Mouse (Mus musculus) heart, adult 2 months (tissue): ENCODE results near the gene Gm28051. TPM values are rescaled to one million over a fixed set of nuclear protein-coding genes. Genes with fewer than 3 reads are reported as not detected.

Experiments
- DNase-seq, 2 experiments: peaks; one replicate each; pipeline ENCODE4 v3.0.0; 2021
- H3K27ac ChIP-seq: fragments of 200-600 bp; 2 replicates; pipeline ENCODE4 v1.8.1; 2022
- H3K27me3 ChIP-seq: fragments of 200-500 bp; 2 replicates; pipeline ENCODE4 v1.6.1; 2012; ENCODE audit warnings: mild to moderate bottlenecking, low read length, inconsistent platforms, mixed read lengths; ENCODE audit not compliant: control insufficient read depth, insufficient read depth
- H3K36me3 ChIP-seq: fragments of 200-500 bp; 2 replicates; pipeline ENCODE4 v1.6.1; 2012; ENCODE audit warnings: low read length, inconsistent platforms; ENCODE audit not compliant: control insufficient read depth, insufficient read depth
- H3K4me1 ChIP-seq: fragments of 200-500 bp; 2 replicates; pipeline ENCODE4 v1.6.1; 2011; ENCODE audit warnings: low read length; ENCODE audit not compliant: control insufficient read depth, insufficient read depth
- H3K4me3 ChIP-seq: fragments of 200-600 bp; 2 replicates; pipeline ENCODE4 v1.8.1; 2022
- H3K79me2 ChIP-seq: fragments of 200-500 bp; replicated peaks from 2 replicates; pipeline ENCODE4 v1.6.1; 2012; ENCODE audit warnings: mild to moderate bottlenecking, inconsistent platforms, low read length, moderate library complexity, mixed read lengths; ENCODE audit not compliant: control insufficient read depth, insufficient read depth
- H3K9ac ChIP-seq: fragments of 200-500 bp; 2 replicates; pipeline ENCODE4 v1.6.1; 2012; ENCODE audit warnings: low read depth, mild to moderate bottlenecking, control low read depth, inconsistent platforms, low read length, mixed read lengths
- CTCF ChIP-seq: fragments of 200-600 bp; IDR thresholded peaks from 2 replicates; pipeline ENCODE4 v1.8.1; 2022; ENCODE audit warnings: antibody characterized with exemption, mild to moderate bottlenecking, moderate library complexity
- EP300 ChIP-seq: fragments of 200-500 bp; IDR thresholded peaks from 2 replicates; pipeline ENCODE4 v1.6.1; 2011; ENCODE audit warnings: low read depth, low read length, control low read depth; ENCODE audit not compliant: insufficient read depth
- POLR2A ChIP-seq: fragments of 200-500 bp; IDR thresholded peaks from 2 replicates; pipeline ENCODE4 v1.6.1; 2011; ENCODE audit warnings: mild to moderate bottlenecking, low read depth, low read length, control low read depth; ENCODE audit not compliant: insufficient read depth
- WGBS: fragments of 180-500 bp; shearing (Covaris S2); methylation state at CpG from one replicate; pipeline ENCODE4 v1.1.7; 2018; 5-methylcytosine and 5-hydroxymethylcytosine counted together
- intact Hi-C: fragments of 180-260 bp; cut with DNase I; formaldehyde crosslinking; loops from one replicate; pipeline ENCODE4 v1.15.1; 2025
- polyA plus RNA-seq: library from polyadenylated mRNA; depleted of rRNA; stranded (reverse); fragments of >200 nt; gene quantifications from 2 replicates; pipeline ENCODE4 v1.2.3, GENCODE M21; 2012
- total RNA-seq, 2 experiments: library from RNA; stranded (reverse); gene quantifications; 2 replicates each; pipeline ENCODE4 v1.2.3; 2021

Gene Gm28051
- total and polyA plus RNA-seq, 3 experiments = not detected

DNA sequence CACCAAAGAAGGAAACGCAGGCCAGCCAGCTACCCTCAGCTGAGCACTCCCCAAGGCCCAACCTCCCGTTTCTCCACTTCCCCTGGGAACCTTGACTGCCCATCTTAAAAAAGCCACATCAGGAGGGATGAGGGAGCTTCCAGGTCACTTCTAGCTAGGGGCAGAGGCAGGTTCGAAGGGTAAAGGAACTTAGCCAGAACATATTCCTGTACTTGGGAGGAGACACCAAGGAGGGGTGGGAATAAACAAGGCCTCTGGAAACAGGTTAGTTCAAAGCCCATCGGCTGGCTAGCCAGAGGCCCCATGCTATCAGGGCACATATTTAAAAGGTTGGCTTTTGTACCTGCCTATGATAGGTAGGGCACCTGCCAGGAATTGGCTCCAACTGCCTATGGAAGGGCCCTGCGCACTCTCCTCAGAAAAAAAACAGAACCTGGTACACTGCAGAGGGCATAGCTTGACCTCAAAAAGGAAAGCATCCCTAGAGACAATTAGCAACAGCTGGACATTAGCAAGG is 55.8 kb downstream of the Gm28051 start:
- Histone ChIP-seq H3K36me3 (no peaks in the 10 kb centered on the region), H3K9ac (no peak overlapping the region), H3K27ac (no peak overlapping the region), H3K79me2 (no peaks in the 10 kb centered on the region), H3K4me3 (no peak overlapping the region), H3K27me3 (no peaks in the 10 kb centered on the region), H3K4me1 (peaks cover 6% of the 10 kb centered on the region; the same call in 1 of the 2 replicates)
- intact Hi-C loops = loop anchor here (5.0 to 10.0 kb wide), 3 partner anchors 104 to 363 kb away; partner anchors contain the start of gene Btbd7
- 78% methylated on average over 5 of the region's 5 CpGs for WGBS
- TF ChIP-seq POLR2A (no peak), EP300 (no peak), CTCF (no peak)
- DNase-seq = no peak

DNA sequence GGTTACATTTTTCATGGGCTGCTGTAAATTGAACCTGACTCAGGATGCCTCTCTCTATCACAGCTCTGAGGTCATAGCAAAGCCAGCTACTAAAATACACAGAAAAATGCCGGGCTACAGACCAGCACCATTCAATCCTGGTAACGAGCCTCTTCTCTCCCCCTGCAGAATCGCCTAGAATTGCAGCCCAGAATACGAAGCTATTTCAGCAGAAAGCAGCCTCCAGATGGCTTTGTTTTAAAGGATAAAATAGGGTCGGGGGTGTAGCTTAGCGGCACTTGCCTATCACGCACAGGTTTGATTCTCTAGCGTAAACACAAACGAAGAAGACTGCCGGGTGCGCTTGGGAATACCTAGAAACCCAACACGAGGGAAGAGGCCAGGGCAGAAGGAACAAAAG is 57.1 kb downstream of the Gm28051 start:
- Histone ChIP-seq H3K4me3 (no peak overlapping the region), H3K36me3 (no peaks in the 10 kb centered on the region), H3K27me3 (no peaks in the 10 kb centered on the region), H3K79me2 (no peaks in the 10 kb centered on the region), H3K27ac (no peak overlapping the region), H3K9ac (no peak overlapping the region), H3K4me1 (peaks cover 5% of the 10 kb centered on the region; the same call in 1 of the 2 replicates)
- 79% methylated on average over 12 of the region's 12 CpGs for WGBS
- intact Hi-C loops = loop anchor here (5.0 to 10.0 kb wide), 3 partner anchors 103 to 364 kb away; partner anchors contain the start of gene Btbd7
- DNase-seq = no peak
- TF ChIP-seq EP300 = no peak
- no peak for TF ChIP-seq CTCF
- TF ChIP-seq POLR2A = no peak

DNA sequence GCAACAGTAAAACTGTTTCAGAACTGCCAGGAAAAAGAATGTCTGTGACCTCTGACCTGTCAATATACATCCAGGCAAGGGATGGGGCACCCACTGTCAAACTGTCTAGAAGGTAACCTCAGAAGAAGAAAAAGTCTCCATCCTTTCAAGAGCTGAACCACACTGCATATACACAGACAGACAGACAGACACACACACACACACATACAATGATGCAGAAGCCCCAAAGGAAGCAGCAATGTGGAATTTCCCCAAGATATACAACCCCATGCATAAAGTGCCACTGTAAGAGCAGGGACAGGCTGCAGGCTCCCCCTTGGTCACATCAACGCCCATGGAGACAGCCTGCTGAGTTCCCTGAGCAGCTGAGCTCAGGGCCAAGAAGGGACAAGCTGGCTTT is 58.4 kb downstream of the Gm28051 start:
- Histone ChIP-seq H3K4me1 (peaks cover 4% of the 10 kb centered on the region; the same call in 1 of the 2 replicates), H3K9ac (no peak overlapping the region), H3K36me3 (no peaks in the 10 kb centered on the region), H3K27ac (no peak overlapping the region), H3K4me3 (no peak overlapping the region), H3K27me3 (no peaks in the 10 kb centered on the region), H3K79me2 (no peaks in the 10 kb centered on the region)
- intact Hi-C loops = no loop called here
- 68% methylated on average over 1 of the region's 1 CpGs for WGBS
- no peak for DNase-seq
- TF ChIP-seq EP300 (no peak), CTCF (no peak), POLR2A (no peak)

DNA sequence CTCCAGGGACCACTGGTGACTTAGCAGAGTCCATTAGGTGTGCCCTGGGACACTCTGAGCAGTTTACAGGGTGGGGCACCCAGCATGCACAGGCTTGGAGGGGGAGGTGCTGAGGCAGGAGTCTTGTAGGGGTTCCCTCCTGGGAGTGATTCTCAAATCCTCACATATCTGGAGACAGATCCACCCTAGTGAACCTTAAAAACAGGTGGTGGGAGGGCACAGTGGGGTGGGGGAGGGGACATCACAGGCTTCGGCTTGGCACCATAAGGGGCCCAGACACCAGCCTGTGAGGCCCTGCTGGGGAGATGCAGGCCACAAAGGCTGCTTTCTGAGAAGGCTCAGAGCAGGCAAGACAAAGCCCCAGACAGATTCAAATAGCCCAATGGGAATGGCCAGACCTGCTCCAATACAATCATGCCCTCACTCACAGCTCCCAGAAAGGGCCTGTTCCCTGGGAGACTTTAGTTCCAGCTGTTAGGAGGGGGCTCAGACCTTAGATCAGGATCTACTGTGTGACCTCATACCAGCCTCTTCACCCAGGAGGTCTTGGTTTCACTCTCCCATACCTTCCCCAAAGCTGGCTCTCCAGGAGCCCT is 59.4 kb downstream of the Gm28051 start:
- H3K4me1 ChIP-seq = peaks cover 1% of the 10 kb centered on the region; the same call in 1 of the 2 replicates
- H3K9ac ChIP-seq = no peak overlapping the region
- H3K4me3 ChIP-seq = no peak overlapping the region
- TF ChIP-seq CTCF = no peak
- no peak for TF ChIP-seq EP300
- TF ChIP-seq POLR2A = no peak
- WGBS = 72% methylated on average over 1 of the region's 1 CpGs
- no peak for DNase-seq
- no peaks in the 10 kb centered on the region for H3K27me3 ChIP-seq
- H3K79me2 ChIP-seq = no peaks in the 10 kb centered on the region
- H3K27ac ChIP-seq = no peak overlapping the region
- H3K36me3 ChIP-seq = no peaks in the 10 kb centered on the region
- intact Hi-C loops = no loop called here

DNA sequence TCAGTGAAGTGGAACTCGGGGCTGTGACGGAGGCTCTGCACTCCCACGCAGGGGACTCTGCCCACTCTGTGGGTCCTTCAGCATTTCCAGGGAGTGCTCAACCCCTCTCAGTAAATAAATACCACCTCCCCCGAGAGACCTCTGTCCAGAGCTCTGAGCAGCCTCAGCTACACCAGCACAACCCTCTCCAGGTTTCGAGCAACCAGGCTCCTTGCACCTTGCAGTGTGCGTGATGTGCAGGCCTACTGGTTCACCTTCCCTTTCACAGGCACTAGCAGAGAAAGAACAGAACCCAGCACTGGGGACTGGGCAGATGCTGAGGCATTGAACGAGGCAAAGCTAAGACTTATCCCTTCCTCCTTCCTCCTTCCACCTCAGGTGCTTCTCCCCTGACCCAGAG is 60.2 kb downstream of the Gm28051 start:
- no peak overlapping the region for H3K4me3 ChIP-seq
- no peaks in the 10 kb centered on the region for H3K79me2 ChIP-seq
- H3K36me3 ChIP-seq = no peaks in the 10 kb centered on the region
- intact Hi-C loops = no loop called here
- no peak overlapping the region for H3K9ac ChIP-seq
- TF ChIP-seq EP300 (no peak), CTCF (no peak), POLR2A (no peak)
- H3K4me1 ChIP-seq = no peaks in the 10 kb centered on the region; the same call in 1 of the 2 replicates
- no peak overlapping the region for H3K27ac ChIP-seq
- DNase-seq = no peak
- H3K27me3 ChIP-seq = no peaks in the 10 kb centered on the region
- 82% methylated on average over 7 of the region's 7 CpGs for WGBS

GRCm38 (mm10) chr12:102696635-102697354 is 60.8 kb downstream of the Gm28051 start:
- no peak for DNase-seq
- no peaks in the 10 kb centered on the region for H3K27me3 ChIP-seq
- no peak overlapping the region for H3K27ac ChIP-seq
- no peak overlapping the region for H3K9ac ChIP-seq
- no peak overlapping the region for H3K4me3 ChIP-seq
- intact Hi-C loops = no loop called here
- H3K4me1 ChIP-seq = no peaks in the 10 kb centered on the region; the same call in 1 of the 2 replicates
- H3K36me3 ChIP-seq = no peaks in the 10 kb centered on the region
- no peak for TF ChIP-seq CTCF
- no peak for TF ChIP-seq EP300
- TF ChIP-seq POLR2A = no peak
- 80% methylated on average over 14 of the region's 14 CpGs for WGBS
- H3K79me2 ChIP-seq = no peaks in the 10 kb centered on the region
